Mouse (Mus musculus) embryonic facial prominence, embryonic 10.5 days (tissue): Measurements from ENCODE around the gene Smarca1. TPM values are rescaled to one million over a fixed set of nuclear protein-coding genes. Genes with fewer than 3 reads are reported as not detected.

ENCODE experiments used
- DNase-seq: peaks from one replicate; pipeline ENCODE4 v3.0.0-alpha.2; 2017; ENCODE audit warnings: low spot score
- H3K27ac ChIP-seq: fragments of 300-500 bp; sonication (generic); replicated peaks from 2 replicates; pipeline ENCODE4 v1.5.1; 2016; ENCODE audit warnings: mild to moderate bottlenecking
- H3K27me3 ChIP-seq: fragments of 300-500 bp; sonication (generic); replicated peaks from 2 replicates; pipeline ENCODE4 v1.6.1; 2016; ENCODE audit warnings: low read depth, mild to moderate bottlenecking; ENCODE audit not compliant: poor library complexity, severe bottlenecking
- H3K36me3 ChIP-seq: fragments of 300-500 bp; sonication (generic); replicated peaks from 2 replicates; pipeline ENCODE4 v1.6.1; 2016; ENCODE audit warnings: mild to moderate bottlenecking, moderate library complexity
- H3K4me1 ChIP-seq: fragments of 300-500 bp; sonication (generic); 2 replicates; pipeline ENCODE4 v1.6.1; 2016
- H3K4me3 ChIP-seq: fragments of 300-500 bp; sonication (generic); 2 replicates; pipeline ENCODE4 v1.5.1; 2016; ENCODE audit warnings: mild to moderate bottlenecking, moderate library complexity
- H3K9me3 ChIP-seq: fragments of 300-500 bp; sonication (generic); 2 replicates; pipeline ENCODE4 v1.6.1; 2016; ENCODE audit warnings: mild to moderate bottlenecking
- WGBS: fragments of 180-500 bp; shearing (Covaris S2); methylation state at CpG from one replicate; pipeline ENCODE4 v1.1.7; 2016; 5-methylcytosine and 5-hydroxymethylcytosine counted together
- polyA plus RNA-seq: library from polyadenylated mRNA; unstranded; fragments of >200 nt; fragmentation: Nextera tagmentation; extraction: Ambion mirVana; gene quantifications from 2 replicates; pipeline ENCODE4 v1.2.1, GENCODE M21; 2016

Gene Smarca1
- 14.7 and 17.9 TPM in 2 replicates for polyA plus RNA-seq

- H3K4me1 ChIP-seq: peaks cover 3% of the 10 kb centered on the region
- DNase-seq: peak; percentile 32
- 16% methylated on average over 17 of the region's 17 CpGs for WGBS
- H3K27me3 ChIP-seq: 0 out of 2 replicates have a peak, but pooled peaks cover 5% of the 10 kb centered on the region
- no peaks in the 10 kb centered on the region for H3K36me3 ChIP-seq
- H3K27ac ChIP-seq: peak within 1 kb of the TSS; percentile 81
- H3K4me3 ChIP-seq: peak within 1 kb of the TSS; percentile 68
- H3K9me3 ChIP-seq: no peaks in the 10 kb centered on the region
Observed at GRCm38 (mm10) chrX:47892431-47893024, at the start of gene Smarca1. Gene Smarca1, minus strand, starts transcription at chrX:47892974.

GRCm38 (mm10) chrX:47937740-47938139, 45.0 kb upstream of the Smarca1 start:
- WGBS: 42% methylated on average over 2 of the region's 2 CpGs
- H3K27me3 ChIP-seq: no peaks in the 10 kb centered on the region
- H3K36me3 ChIP-seq: peaks cover 33% of the 10 kb centered on the region
- H3K4me1 ChIP-seq: no peaks in the 10 kb centered on the region
- DNase-seq: no peak
- H3K4me3 ChIP-seq: no peak overlapping the region
- no peaks in the 10 kb centered on the region for H3K9me3 ChIP-seq
- no peak overlapping the region for H3K27ac ChIP-seq

- 79% methylated on average over 5 of the region's 5 CpGs for WGBS
- Histone ChIP-seq H3K4me3 (no peak overlapping the region), H3K27me3 (no peaks in the 10 kb centered on the region), H3K36me3 (peaks cover 41% of the 10 kb centered on the region), H3K9me3 (no peaks in the 10 kb centered on the region), H3K4me1 (no peaks in the 10 kb centered on the region), H3K27ac (no peak overlapping the region)
- DNase-seq: no peak
Observed at GRCm38 (mm10) chrX:47936885-47937284, 44.1 kb upstream of the Smarca1 start.

- Histone ChIP-seq H3K27me3 (no peaks in the 10 kb centered on the region), H3K4me3 (no peak overlapping the region), H3K27ac (no peak overlapping the region), H3K9me3 (no peaks in the 10 kb centered on the region), H3K4me1 (no peaks in the 10 kb centered on the region), H3K36me3 (peaks cover 50% of the 10 kb centered on the region)
- WGBS: 90% methylated on average over 11 of the region's 11 CpGs
- DNase-seq: no peak
Observed at GRCm38 (mm10) chrX:47934352-47934751, 41.6 kb upstream of the Smarca1 start.

- Histone ChIP-seq H3K36me3 (peaks cover 56% of the 10 kb centered on the region), H3K9me3 (no peaks in the 10 kb centered on the region), H3K4me3 (no peak overlapping the region), H3K4me1 (no peaks in the 10 kb centered on the region), H3K27ac (no peak overlapping the region), H3K27me3 (no peaks in the 10 kb centered on the region)
- 87% methylated on average over 3 of the region's 3 CpGs for WGBS
- no peak for DNase-seq
Observed at GRCm38 (mm10) chrX:47930449-47930848, 37.7 kb upstream of the Smarca1 start.

- H3K36me3 ChIP-seq: peaks cover 40% of the 10 kb centered on the region
- no peak for DNase-seq
- no peak overlapping the region for H3K4me3 ChIP-seq
- no peak overlapping the region for H3K27ac ChIP-seq
- H3K4me1 ChIP-seq: no peaks in the 10 kb centered on the region
- no peaks in the 10 kb centered on the region for H3K27me3 ChIP-seq
- WGBS: 81% methylated on average over 3 of the region's 3 CpGs
- H3K9me3 ChIP-seq: no peaks in the 10 kb centered on the region
Observed at GRCm38 (mm10) chrX:47927981-47928380, 35.2 kb upstream of the Smarca1 start.

- Histone ChIP-seq H3K4me3 (no peak overlapping the region), H3K27ac (no peak overlapping the region), H3K27me3 (no peaks in the 10 kb centered on the region), H3K36me3 (no peaks in the 10 kb centered on the region; the same call in 1 of the 2 replicates), H3K9me3 (no peaks in the 10 kb centered on the region), H3K4me1 (no peaks in the 10 kb centered on the region)
- no peak for DNase-seq
- WGBS: 83% methylated on average over 5 of the region's 5 CpGs
Observed at GRCm38 (mm10) chrX:47920541-47920940, 27.8 kb upstream of the Smarca1 start.

- H3K4me1 ChIP-seq: 0 out of 2 replicates have a peak, but pooled peaks cover 5% of the 10 kb centered on the region
- H3K27ac ChIP-seq: no peak overlapping the region
- H3K9me3 ChIP-seq: no peaks in the 10 kb centered on the region
- no peaks in the 10 kb centered on the region for H3K27me3 ChIP-seq
- H3K4me3 ChIP-seq: no peak overlapping the region
- no peak for DNase-seq
- H3K36me3 ChIP-seq: no peaks in the 10 kb centered on the region; the same call in 1 of the 2 replicates
- WGBS: 77% methylated on average over 1 of the region's 1 CpGs
Observed at GRCm38 (mm10) chrX:47916831-47917230, 24.1 kb upstream of the Smarca1 start.

- H3K27me3 ChIP-seq: no peaks in the 10 kb centered on the region
- 85% methylated on average over 7 of the region's 7 CpGs for WGBS
- H3K4me3 ChIP-seq: no peak overlapping the region
- no peak for DNase-seq
- no peaks in the 10 kb centered on the region for H3K9me3 ChIP-seq
- H3K4me1 ChIP-seq: 0 out of 2 replicates have a peak, but pooled peaks cover 5% of the 10 kb centered on the region
- no peaks in the 10 kb centered on the region; the same call in 1 of the 2 replicates for H3K36me3 ChIP-seq
- H3K27ac ChIP-seq: no peak overlapping the region
Observed at GRCm38 (mm10) chrX:47913543-47913938, 20.8 kb upstream of the Smarca1 start.

GRCm38 (mm10) chrX:47912904-47913542, 20.2 kb upstream of the Smarca1 start:
- 0 out of 2 replicates have a peak, but pooled peaks cover 5% of the 10 kb centered on the region for H3K4me1 ChIP-seq
- H3K27ac ChIP-seq: 0 out of 2 replicates have a peak overlapping the region, but pooled peaks have one; percentile 94
- peak overlapping the region; percentile 74 for H3K4me3 ChIP-seq
- peak; percentile 14 for DNase-seq
- no peaks in the 10 kb centered on the region; the same call in 1 of the 2 replicates for H3K36me3 ChIP-seq
- WGBS: 21% methylated on average over 8 of the region's 8 CpGs
- H3K27me3 ChIP-seq: no peaks in the 10 kb centered on the region
- no peaks in the 10 kb centered on the region for H3K9me3 ChIP-seq

GRCm38 (mm10) chrX:47912306-47912792, 19.6 kb upstream of the Smarca1 start, which contains the start of gene Ocrl:
Gene Ocrl, plus strand, starts transcription at chrX:47912387.
- DNase-seq: peak; percentile 81
- peak within 1 kb of the TSS; percentile 94 for H3K27ac ChIP-seq
- H3K36me3 ChIP-seq: no peaks in the 10 kb centered on the region
- H3K4me1 ChIP-seq: 0 out of 2 replicates have a peak, but pooled peaks cover 5% of the 10 kb centered on the region
- H3K27me3 ChIP-seq: no peaks in the 10 kb centered on the region
- WGBS: 16% methylated on average over 35 of the region's 35 CpGs
- H3K4me3 ChIP-seq: peak within 1 kb of the TSS; percentile 74
- H3K9me3 ChIP-seq: no peaks in the 10 kb centered on the region

GRCm38 (mm10) chrX:47891907-47892430, 805 bp downstream of the Smarca1 start:
- DNase-seq: peak; percentile 46
- H3K27ac ChIP-seq: peak overlapping the region; percentile 81
- peaks cover 3% of the 10 kb centered on the region for H3K4me1 ChIP-seq
- H3K9me3 ChIP-seq: no peaks in the 10 kb centered on the region
- no peaks in the 10 kb centered on the region for H3K36me3 ChIP-seq
- 0 out of 2 replicates have a peak, but pooled peaks cover 5% of the 10 kb centered on the region for H3K27me3 ChIP-seq
- WGBS: 20% methylated on average over 31 of the region's 36 CpGs
- H3K4me3 ChIP-seq: peak overlapping the region; percentile 68
